Mouse (Mus musculus) gastrocnemius, adult 8-10 months (tissue): Measurements from ENCODE around the gene Ctcfl. TPM values are rescaled to one million over a fixed set of nuclear protein-coding genes. Genes with fewer than 3 reads are reported as not detected.

ENCODE experiments used
- DNase-seq, 2 experiments: peaks; one replicate each; pipeline ENCODE4 v3.0.0; 2022; ENCODE audit warnings: low spot score in 2 of 2
- total RNA-seq, 4 experiments: library from RNA; stranded (reverse); gene quantifications; 2 replicates each; pipeline ENCODE4 v1.2.4; 2022

The Ctcfl gene
- total RNA-seq = under 1 TPM in 2 of 4 experiments, not detected in 2; 0.18 to 0.34 TPM

GRCm38 (mm10) chr2:173119023-173119944 lies at the start of gene Ctcfl:
Gene Ctcfl, minus strand, starts transcription at chr2:173119525.
- DNase-seq = no peak

- DNase-seq = no peak
These were observed 49.1 kb upstream of the Ctcfl start for GRCm38 (mm10) chr2:173168411-173168851.

DNA sequence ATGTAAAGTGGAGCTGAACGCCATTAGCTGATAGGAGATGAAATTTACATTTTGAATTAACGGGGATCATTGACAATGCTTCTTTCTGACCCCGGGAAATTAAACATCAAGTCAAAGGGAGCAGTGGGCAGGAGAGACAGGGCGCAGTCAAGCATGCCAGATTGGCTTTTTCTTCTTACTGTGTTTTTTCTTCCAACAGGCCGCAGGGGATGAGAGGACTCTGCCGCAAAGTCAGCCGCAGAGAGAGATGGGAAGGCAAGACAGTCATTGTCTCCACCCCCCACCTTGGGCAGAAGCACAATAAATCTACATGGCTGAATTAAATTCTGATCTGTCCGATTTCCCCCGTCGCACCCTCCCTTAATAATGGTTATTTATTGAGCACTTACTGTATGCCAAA lies 46.0 kb upstream of the Ctcfl start:
- DNase-seq = no peak

- DNase-seq = no peak
These were observed 45.6 kb upstream of the Ctcfl start for GRCm38 (mm10) chr2:173164946-173165345.

GRCm38 (mm10) chr2:173164358-173164757 lies 45.0 kb upstream of the Ctcfl start:
- no peak for DNase-seq

DNA sequence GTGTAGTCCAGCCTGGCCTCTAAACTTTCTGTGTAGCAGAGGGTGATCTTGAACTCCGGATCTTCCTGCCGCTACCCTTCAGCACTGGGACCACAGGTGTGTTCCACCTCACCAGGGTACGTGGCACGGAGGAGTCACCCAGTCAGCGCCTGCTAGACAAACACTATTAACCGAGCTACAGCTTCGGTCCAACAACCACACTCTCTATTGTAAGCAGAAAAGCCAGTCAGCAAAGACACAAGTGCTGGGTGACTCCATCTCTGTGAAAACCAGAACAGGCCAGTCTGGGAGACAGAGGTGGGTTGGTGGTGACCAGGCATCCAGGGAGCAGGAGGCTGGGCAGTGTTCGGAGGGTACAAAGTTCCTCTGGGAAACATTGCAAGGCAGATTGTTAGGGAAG lies 44.1 kb upstream of the Ctcfl start:
- no peak for DNase-seq

DNA sequence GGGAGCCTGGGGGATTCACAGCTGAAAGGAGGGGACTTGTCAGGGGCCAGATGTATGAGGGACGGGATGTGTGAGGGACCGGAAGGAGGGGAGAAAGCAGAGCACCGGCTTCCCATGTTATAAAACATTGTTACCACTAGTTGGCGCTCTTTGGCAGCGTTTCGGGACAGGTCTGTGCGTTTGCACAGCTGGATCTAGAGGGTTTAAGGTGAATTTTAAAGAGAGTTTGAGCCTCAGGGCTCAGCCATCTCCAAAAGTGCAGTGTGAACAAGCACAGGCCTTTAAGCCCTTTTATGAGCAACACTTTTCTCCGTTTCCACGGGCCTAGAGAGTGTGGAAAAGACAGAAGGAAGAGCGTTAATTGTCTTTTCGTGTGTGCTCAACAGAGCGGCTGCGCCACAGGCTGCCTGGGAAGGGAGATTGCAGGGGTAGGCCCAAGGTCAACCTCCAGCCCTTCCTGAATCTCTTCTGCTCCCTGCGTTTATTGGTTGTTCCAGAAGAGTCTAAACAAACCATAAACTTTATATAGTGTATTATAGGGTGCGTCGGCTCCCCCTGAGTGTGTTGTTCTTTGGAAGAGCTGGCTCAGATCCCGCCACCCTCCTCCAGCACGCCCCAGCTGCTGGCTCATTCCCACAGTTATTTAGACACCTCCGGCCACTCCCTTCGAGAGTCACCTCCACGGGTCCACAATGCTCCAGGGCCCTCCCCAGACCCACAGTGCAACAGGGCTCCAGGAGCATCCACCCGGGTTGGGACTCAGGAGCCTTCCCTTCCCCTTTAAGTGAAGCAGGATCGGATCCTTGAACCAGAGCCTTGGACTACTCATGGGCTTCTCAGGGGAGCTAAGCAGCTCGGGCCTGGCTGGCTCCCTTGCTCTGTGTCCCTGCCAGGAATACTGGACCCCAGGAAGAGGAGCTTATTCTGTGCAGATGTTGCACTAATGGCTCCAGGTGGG lies 40.3 kb upstream of the Ctcfl start:
- peak in 1 of 2 experiments; percentile 30 for DNase-seq

DNA sequence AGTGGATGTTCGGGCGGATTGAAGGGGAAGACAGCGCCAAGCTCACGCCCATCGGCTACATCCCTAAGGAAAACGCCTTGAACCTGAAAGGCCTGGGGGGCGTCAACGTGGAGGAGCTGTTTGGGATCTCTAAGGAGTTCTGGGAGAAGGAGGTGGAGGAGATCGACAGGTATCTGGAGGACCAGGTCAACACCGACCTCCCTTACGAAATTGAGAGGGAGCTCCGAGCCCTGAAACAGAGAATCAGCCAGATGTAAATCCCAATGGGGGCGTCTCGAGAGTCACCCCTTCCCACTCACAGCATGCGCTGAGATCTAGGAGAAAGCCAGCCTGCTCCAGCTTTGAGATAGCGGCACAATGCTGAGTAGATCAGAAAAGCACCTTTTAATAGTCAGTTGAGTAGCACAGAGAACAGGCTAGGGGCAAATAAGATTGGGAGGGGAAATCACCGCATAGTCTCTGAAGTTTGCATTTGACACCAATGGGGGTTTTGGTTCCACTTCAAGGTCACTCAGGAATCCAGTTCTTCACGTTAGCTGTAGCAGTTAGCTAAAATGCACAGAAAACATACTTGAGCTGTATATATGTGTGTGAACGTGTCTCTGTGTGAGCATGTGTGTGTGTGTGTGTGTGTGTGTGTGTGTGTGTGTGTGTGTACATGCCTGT lies 39.2 kb upstream of the Ctcfl start:
- DNase-seq = no peak

DNA sequence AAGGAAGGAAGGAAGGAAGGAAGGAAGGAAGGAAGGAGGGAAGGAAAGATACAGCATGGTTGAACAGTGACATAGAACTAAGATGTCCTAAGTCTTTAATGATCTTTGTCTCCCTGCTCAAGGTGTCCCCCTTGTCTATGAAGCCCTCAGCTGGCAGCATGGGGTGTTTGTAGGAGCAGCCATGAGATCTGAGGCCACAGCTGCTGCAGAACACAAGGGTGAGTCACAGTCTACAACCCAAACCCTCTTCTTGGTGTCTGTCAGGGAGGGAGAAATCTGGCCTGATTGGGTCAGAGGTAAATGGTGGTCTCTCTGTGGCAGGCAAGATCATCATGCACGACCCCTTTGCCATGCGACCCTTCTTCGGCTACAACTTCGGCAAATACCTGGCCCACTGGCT lies 38.5 kb upstream of the Ctcfl start:
- DNase-seq = no peak

DNA sequence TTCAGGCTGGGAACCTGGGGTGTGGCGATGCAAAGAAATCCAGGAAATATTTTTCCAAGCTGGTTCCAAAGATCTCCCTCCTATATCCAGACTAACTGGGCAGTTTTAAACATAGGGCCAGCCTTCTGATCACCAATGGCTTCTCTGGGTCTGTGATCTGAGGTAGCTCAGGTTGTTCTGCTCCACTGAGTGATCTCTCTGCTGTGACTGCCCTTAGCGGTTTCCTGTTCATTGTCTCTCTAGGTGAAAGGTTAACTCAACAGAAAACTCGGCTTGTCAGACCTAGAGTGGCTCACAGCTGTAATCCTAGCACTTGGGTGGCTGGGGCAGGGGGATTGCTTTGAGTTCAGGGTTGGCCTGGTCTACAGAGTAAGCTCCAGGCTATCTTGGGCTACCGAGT lies 38.1 kb upstream of the Ctcfl start:
- no peak for DNase-seq

- no peak for DNase-seq
These were observed 37.6 kb upstream of the Ctcfl start for GRCm38 (mm10) chr2:173156923-173157322.

GRCm38 (mm10) chr2:173155907-173156306 lies 36.6 kb upstream of the Ctcfl start:
- DNase-seq = no peak

- DNase-seq = no peak
These were observed 35.6 kb upstream of the Ctcfl start for GRCm38 (mm10) chr2:173154962-173155361.

DNA sequence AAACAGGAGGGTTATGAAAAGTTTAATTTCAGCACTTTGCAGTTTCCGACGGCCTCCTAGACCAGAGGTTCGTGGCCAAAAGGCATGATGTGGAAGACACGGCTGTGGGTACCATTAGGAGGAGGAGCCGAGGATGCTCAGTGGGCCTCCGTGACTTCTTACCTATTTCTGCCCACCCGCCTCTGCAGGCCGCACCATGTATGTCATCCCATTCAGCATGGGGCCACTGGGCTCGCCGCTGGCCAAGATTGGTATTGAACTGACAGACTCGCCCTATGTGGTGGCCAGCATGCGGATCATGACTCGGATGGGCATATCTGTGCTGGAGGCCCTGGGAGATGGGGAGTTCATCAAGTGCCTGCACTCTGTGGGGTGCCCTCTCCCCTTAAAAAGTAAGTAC lies 35.2 kb upstream of the Ctcfl start:
- no peak for DNase-seq

DNA sequence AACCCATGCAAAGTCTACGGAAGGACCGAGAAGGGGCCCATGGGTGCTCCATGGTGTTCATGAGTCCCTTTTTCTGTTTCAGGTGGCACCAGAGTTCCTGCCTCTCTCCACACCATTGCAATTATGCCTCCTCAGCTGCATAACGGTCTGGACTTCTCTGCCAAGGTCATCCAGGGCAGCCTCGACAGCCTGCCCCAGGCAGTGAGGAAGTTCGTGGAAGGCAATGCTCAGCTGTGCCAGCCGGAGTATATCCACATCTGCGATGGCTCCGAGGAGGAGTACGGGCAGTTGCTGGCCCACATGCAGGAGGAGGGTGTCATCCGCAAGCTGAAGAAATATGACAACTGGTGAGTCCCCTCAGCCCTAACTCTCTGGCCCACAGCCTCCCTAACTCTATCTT lies 33.9 kb upstream of the Ctcfl start:
- no peak for DNase-seq

- DNase-seq = no peak
These were observed 33.3 kb upstream of the Ctcfl start, which contains the start of gene Pck1 for GRCm38 (mm10) chr2:173152436-173153151. Gene Pck1, plus strand, starts transcription at chr2:173153048.

DNA sequence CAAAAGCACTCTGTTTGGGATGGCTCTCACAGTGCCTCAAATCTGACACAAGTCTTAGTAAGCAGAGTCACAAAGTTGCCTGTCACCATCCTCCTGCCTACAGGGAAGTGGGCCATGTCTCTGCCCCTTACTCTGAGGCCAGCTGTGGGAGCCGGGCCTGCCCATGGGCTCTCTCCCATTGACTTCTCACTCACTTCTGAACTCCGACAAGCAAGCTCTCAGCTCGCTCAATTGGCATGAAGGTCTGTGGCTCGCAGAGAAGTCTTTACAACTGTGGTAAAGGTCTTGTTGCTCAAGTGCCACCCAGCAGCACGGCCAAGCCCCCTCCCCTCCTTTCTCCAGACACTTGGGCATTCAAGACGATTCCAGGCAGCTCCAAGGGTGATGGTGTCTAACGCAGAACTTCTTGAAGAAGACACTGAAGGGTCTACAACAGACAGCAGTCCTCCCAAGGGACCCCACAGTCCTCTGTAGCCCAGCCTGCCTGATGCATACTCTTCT lies 32.5 kb upstream of the Ctcfl start:
- no peak for DNase-seq

GRCm38 (mm10) chr2:173151352-173151751 lies 32.0 kb upstream of the Ctcfl start:
- DNase-seq = no peak

- DNase-seq = no peak
These were observed 28.7 kb upstream of the Ctcfl start for GRCm38 (mm10) chr2:173148001-173148400.

DNA sequence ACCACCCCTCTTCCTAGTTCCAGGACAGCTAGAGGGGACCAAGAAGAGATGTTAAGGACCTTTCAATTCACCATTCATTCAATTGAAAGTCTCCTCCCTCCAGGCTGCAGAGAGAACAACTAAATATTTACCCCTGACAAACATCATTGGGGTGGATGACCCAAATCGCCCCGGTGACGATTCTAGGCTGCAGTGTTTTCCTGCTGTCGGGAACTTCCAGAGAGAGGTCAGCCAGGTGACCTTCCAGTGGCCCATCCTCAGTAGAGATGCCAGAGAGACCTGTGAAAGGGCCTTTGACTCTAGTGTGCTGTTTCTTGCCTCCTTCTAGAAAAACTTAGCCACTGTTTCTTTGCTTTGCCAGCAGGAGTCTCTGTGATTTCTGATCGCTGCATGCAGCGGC lies 27.4 kb upstream of the Ctcfl start:
- no peak for DNase-seq

GRCm38 (mm10) chr2:173145808-173146207 lies 26.5 kb upstream of the Ctcfl start:
- DNase-seq = no peak
